Mouse (Mus musculus) embryonic facial prominence, embryonic 14.5 days (tissue): ENCODE measurements around the gene Ensa. TPM values are rescaled to one million over a fixed set of nuclear protein-coding genes. Genes with fewer than 3 reads are reported as not detected.
A peak's percentile ranks its signal among the peaks of the same experiment; 100 is the strongest.
"Not testable (repeated sequence)": the region's sequence is repeated elsewhere in the genome, so short reads cannot be mapped to it uniquely, and the experiment has no call there.

ENCODE experiments used
- ATAC-seq: fragments of 200-750 bp; cut with Nextera tagmentation; 2 replicates; pipeline ENCODE4 v1.8.0; 2017; ENCODE audit warnings: low read depth, moderate number of reproducible peaks, moderate TSS enrichment
- DNase-seq: peaks from one replicate; pipeline ENCODE4 v3.0.0-alpha.2; 2015; ENCODE audit warnings: low spot score
- H3K27ac ChIP-seq: fragments of 300-500 bp; sonication (generic); replicated peaks from 2 replicates; pipeline ENCODE4 v1.5.1; 2014; ENCODE audit warnings: low read depth, mild to moderate bottlenecking, low read length, moderate library complexity
- H3K27me3 ChIP-seq: fragments of 300-500 bp; sonication (generic); replicated peaks from 2 replicates; pipeline ENCODE4 v1.6.1; 2014; ENCODE audit warnings: low read length; ENCODE audit not compliant: control insufficient read depth, insufficient read depth
- H3K36me3 ChIP-seq: fragments of 300-500 bp; sonication (generic); 2 replicates; pipeline ENCODE4 v1.6.1; 2014; ENCODE audit warnings: low read length, mixed read lengths; ENCODE audit not compliant: control insufficient read depth, insufficient read depth
- H3K4me1 ChIP-seq: fragments of 300-500 bp; sonication (generic); 2 replicates; pipeline ENCODE4 v1.6.1; 2014; ENCODE audit warnings: antibody characterized with exemption, low read length; ENCODE audit not compliant: control insufficient read depth, insufficient read depth
- H3K4me2 ChIP-seq: fragments of 300-500 bp; sonication (generic); 2 replicates; pipeline ENCODE4 v1.6.1; 2014; ENCODE audit warnings: low read depth, mild to moderate bottlenecking, low read length, moderate library complexity, mixed read lengths
- H3K4me3 ChIP-seq: fragments of 300-500 bp; sonication (generic); 2 replicates; pipeline ENCODE4 v1.5.1; 2014; ENCODE audit warnings: low read depth, mild to moderate bottlenecking, low read length
- H3K9ac ChIP-seq: fragments of 300-500 bp; sonication (generic); 2 replicates; pipeline ENCODE4 v1.6.1; 2014; ENCODE audit warnings: low read depth, mild to moderate bottlenecking, low read length, moderate library complexity, mixed read lengths
- H3K9me3 ChIP-seq: fragments of 300-500 bp; sonication (generic); 2 replicates; pipeline ENCODE4 v1.6.1; 2016; ENCODE audit warnings: low read length; ENCODE audit not compliant: control insufficient read depth
- WGBS: fragments of 180-500 bp; shearing (Covaris S2); extraction: QIAGEN DNeasy Blood & Tissue Kit; methylation state at CpG from one replicate; pipeline ENCODE4 v1.1.7; 2014; 5-methylcytosine and 5-hydroxymethylcytosine counted together
- polyA plus RNA-seq: library from polyadenylated mRNA; unstranded; fragments of >200 nt; fragmentation: Nextera tagmentation; extraction: Ambion mirVana; gene quantifications from 2 replicates; pipeline ENCODE4 v1.2.1, GENCODE M21; 2014

Ensa gene
- polyA plus RNA-seq, 1 experiment from 2014 or later = 59.8 TPM

DNA sequence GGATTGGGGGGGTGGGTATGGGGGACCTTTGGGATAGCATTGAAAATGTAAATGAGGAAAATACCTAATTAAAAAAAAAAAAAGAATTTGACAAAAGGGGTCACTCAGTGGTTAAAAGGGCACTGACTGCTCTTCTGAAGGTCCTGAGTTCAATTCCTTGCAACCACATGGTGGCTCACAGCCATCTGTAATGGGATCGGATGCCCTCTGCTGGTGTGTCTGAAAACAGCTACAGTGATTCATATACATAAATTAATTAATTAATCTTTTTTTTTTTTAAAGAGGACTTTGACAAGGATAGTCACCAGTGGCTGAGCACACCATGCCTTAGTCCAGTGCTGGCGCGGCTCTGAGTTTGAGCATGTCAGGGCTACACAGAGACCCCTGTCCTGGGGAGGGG lies 45.6 kb downstream of the Ensa start:
- not testable (repeated sequence) for H3K9me3 ChIP-seq, H3K9ac ChIP-seq, H3K27ac ChIP-seq, ATAC-seq, DNase-seq, H3K27me3 ChIP-seq, H3K4me3 ChIP-seq, H3K4me2 ChIP-seq
- WGBS = 96% methylated on average over 3 of the region's 3 CpGs
- peaks cover 20% of the 10 kb centered on the region; the same call in 1 of the 2 replicates for H3K36me3 ChIP-seq
- H3K4me1 ChIP-seq = peaks cover 28% of the 10 kb centered on the region

DNA sequence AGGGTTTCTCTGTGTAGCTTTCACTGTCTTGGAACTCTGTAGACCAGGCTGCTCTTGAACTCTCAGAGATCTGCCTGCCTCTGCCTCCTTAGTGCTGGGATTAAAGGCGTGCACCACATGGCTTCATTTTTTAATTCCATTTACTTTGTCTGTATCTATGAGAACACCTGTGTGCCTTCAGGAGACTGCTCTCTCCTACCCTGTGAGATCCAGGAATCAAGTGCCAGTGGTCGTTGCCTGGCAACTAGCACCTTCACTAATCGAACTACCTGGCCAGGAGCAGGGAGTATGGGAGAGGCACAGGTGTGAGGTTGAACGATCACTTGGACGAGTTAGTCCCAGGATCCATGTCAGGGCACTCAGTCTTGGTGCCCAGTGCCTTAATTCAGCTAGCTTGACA lies 46.4 kb downstream of the Ensa start:
- H3K27ac ChIP-seq = no peak overlapping the region
- H3K4me3 ChIP-seq = no peak overlapping the region
- H3K4me2 ChIP-seq = no peak overlapping the region
- 88% methylated on average over 5 of the region's 5 CpGs for WGBS
- ATAC-seq (no peak), DNase-seq (no peak)
- no peaks in the 10 kb centered on the region for H3K9me3 ChIP-seq
- H3K36me3 ChIP-seq = peaks cover 12% of the 10 kb centered on the region; the same call in 1 of the 2 replicates
- H3K9ac ChIP-seq = no peak overlapping the region
- H3K27me3 ChIP-seq = no peaks in the 10 kb centered on the region
- peaks cover 31% of the 10 kb centered on the region for H3K4me1 ChIP-seq

DNA sequence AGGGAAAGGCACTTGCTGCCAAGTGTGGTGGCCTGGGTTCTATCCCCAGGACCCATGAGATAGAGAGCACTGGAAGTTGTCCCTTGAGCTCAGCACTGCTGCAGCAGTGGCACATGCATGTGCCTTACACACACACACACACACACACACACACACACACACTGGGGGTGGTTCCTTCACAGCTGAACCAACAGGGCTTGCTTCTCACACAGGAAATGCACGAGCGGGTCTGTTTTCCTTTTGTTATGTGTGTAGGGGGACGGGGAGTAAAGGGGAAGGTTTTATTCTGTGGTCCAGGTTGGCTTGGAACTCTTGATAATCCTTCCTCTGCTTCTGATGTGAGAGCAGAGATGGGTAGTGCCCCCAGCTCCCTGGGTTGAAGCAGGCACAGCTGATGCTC lies 47.7 kb downstream of the Ensa start:
- no peak overlapping the region for H3K9ac ChIP-seq
- peaks cover 31% of the 10 kb centered on the region for H3K4me1 ChIP-seq
- H3K27ac ChIP-seq = peak overlapping the region; percentile 94
- peaks cover 13% of the 10 kb centered on the region; the same call in 1 of the 2 replicates for H3K36me3 ChIP-seq
- H3K4me3 ChIP-seq = no peak overlapping the region
- DNase-seq (no peak), ATAC-seq (no peak)
- no peaks in the 10 kb centered on the region for H3K9me3 ChIP-seq
- H3K4me2 ChIP-seq = no peak overlapping the region
- no peaks in the 10 kb centered on the region for H3K27me3 ChIP-seq
- WGBS = 32% methylated on average over 3 of the region's 3 CpGs

GRCm38 (mm10) chr3:95672861-95673706 lies 48.3 kb downstream of the Ensa start:
- peaks cover 13% of the 10 kb centered on the region; the same call in 1 of the 2 replicates for H3K36me3 ChIP-seq
- H3K9ac ChIP-seq = peak overlapping the region; percentile 40
- no peaks in the 10 kb centered on the region for H3K27me3 ChIP-seq
- ATAC-seq = no peak; the same call in 1 of the 2 replicates
- H3K4me1 ChIP-seq = peaks cover 31% of the 10 kb centered on the region
- H3K9me3 ChIP-seq = no peaks in the 10 kb centered on the region
- peak overlapping the region; percentile 37 for H3K4me2 ChIP-seq
- no peak overlapping the region for H3K4me3 ChIP-seq
- WGBS = 28% methylated on average over 10 of the region's 10 CpGs
- DNase-seq = peak; percentile 40
- peak overlapping the region; percentile 94 for H3K27ac ChIP-seq

DNA sequence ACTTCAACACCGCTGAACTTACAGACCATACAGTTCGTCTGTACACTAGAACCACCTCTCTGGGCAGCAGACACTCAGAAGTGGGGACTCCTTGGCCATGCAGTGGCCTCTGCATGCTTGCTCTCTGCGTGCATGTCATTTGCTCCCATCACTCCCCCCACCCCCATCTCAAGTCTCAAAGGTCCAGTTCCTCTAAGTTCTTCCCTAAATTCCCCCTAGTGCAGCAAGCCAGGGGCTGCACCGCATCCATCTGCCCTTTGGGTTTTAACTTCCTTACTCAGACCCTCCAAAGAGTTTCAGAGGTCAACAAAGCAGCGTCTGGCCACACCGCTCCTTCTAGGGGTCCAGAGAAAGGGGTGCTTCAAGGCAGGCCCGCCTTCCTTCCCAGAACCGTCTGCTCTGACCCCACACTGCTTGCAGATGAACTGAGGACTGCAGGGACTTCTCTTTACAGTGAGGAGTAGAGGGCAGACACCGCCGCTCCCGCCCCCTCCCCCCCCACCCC lies 49.0 kb downstream of the Ensa start:
- 12% methylated on average over 11 of the region's 11 CpGs for WGBS
- peaks cover 31% of the 10 kb centered on the region for H3K4me1 ChIP-seq
- no peak; the same call in 1 of the 2 replicates for ATAC-seq

DNA sequence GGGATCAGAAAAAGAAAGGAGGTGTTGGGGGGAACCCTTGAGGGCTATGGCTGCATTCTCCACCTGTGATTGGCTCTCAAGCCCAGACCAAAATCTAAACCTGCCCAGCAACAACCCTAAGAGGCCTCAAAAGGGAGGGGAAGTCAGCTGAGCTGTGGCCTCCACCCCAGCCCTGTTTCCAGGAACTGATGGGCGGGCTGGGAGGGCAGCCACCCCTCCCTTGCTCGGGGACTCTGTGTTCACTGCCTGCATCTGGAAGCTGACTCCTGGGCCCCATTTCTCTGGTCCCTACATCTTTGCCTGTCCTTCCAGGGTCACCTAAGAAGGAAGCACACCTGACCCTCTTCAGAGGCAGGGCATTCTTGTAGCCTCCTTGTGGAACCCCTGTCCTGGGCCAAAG lies 49.4 kb downstream of the Ensa start:
- ATAC-seq = peak; percentile 71
- Histone ChIP-seq H3K9me3 (no peaks in the 10 kb centered on the region), H3K27me3 (no peaks in the 10 kb centered on the region), H3K4me1 (peaks cover 31% of the 10 kb centered on the region), H3K27ac (peak overlapping the region; percentile 94), H3K4me3 (no peak overlapping the region), H3K9ac (peak overlapping the region; percentile 40; the same call in 1 of the 2 replicates), H3K4me2 (peak overlapping the region; percentile 37), H3K36me3 (peaks cover 8% of the 10 kb centered on the region; the same call in 1 of the 2 replicates)
- DNase-seq = peak; percentile 90
- 7% methylated on average over 2 of the region's 2 CpGs for WGBS

More for the DNA sequence above, 49.0 kb downstream of the Ensa start:
- no peaks in the 10 kb centered on the region for H3K27me3 ChIP-seq
- H3K36me3 ChIP-seq = peaks cover 11% of the 10 kb centered on the region; the same call in 1 of the 2 replicates
- no peak overlapping the region for H3K4me3 ChIP-seq
- no peaks in the 10 kb centered on the region for H3K9me3 ChIP-seq
- H3K9ac ChIP-seq = peak overlapping the region; percentile 40
- H3K27ac ChIP-seq = peak overlapping the region; percentile 94
- peak overlapping the region; percentile 37 for H3K4me2 ChIP-seq
- no peak for DNase-seq

- H3K9me3 ChIP-seq = no peaks in the 10 kb centered on the region
- H3K27me3 ChIP-seq = no peaks in the 10 kb centered on the region
- no peak overlapping the region for H3K4me3 ChIP-seq
- H3K36me3 ChIP-seq = peaks cover 4% of the 10 kb centered on the region; the same call in 1 of the 2 replicates
- ATAC-seq (no peak), DNase-seq (no peak)
- H3K4me1 ChIP-seq = peaks cover 31% of the 10 kb centered on the region
- peak overlapping the region; percentile 94 for H3K27ac ChIP-seq
- peak overlapping the region; percentile 40; the same call in 1 of the 2 replicates for H3K9ac ChIP-seq
- WGBS = 22% methylated on average over 6 of the region's 6 CpGs
- peak overlapping the region; percentile 30; the same call in 1 of the 2 replicates for H3K4me2 ChIP-seq
These were observed 50.0 kb downstream of the Ensa start for GRCm38 (mm10) chr3:95674812-95675211.

GRCm38 (mm10) chr3:95675301-95676092 lies 50.7 kb downstream of the Ensa start:
- Histone ChIP-seq H3K9me3 (no peaks in the 10 kb centered on the region), H3K36me3 (peaks cover 4% of the 10 kb centered on the region; the same call in 1 of the 2 replicates), H3K9ac (peak overlapping the region; percentile 40), H3K4me1 (peaks cover 31% of the 10 kb centered on the region), H3K4me2 (peak overlapping the region; percentile 30), H3K27ac (peak overlapping the region; percentile 94), H3K4me3 (no peak overlapping the region), H3K27me3 (no peaks in the 10 kb centered on the region)
- peak; percentile 27 for ATAC-seq
- 16% methylated on average over 8 of the region's 8 CpGs for WGBS
- DNase-seq = peak; percentile 87
